Comparison of ENCODE assay signal across 8 mouse cellular contexts in genomic region chr8:83738949-83739710, GRCm38 (mm10). TPM values are rescaled to one million over a fixed set of nuclear protein-coding genes. Genes with fewer than 3 reads are reported as not detected.
DNase-seq lines count a peak whose midpoint lies in the region; ATAC-seq and TF ChIP-seq lines count a peak whose summit lies in the region.

No protein-coding gene starts in this region.

- H3K36me3 ChIP-seq in kidney, adult 2 months (ENCODE audit: control insufficient read depth, insufficient read depth, low read length): no peaks in the 10 kb centered on the region
- no peaks in the 10 kb centered on the region for H3K36me3 ChIP-seq in embryonic facial prominence, embryonic 11.5 days (replicated peaks; ENCODE audit: control insufficient read depth, insufficient read depth, low read depth, low read length)
- no peaks in the 10 kb centered on the region for H3K36me3 ChIP-seq in kidney, embryonic 15.5 days
- H3K36me3 ChIP-seq in myocyte (ENCODE audit: control insufficient read depth, insufficient read depth): peaks cover 1% of the 10 kb centered on the region
- no peaks in the 10 kb centered on the region for H3K36me3 ChIP-seq in forebrain, postnatal 0 days (ENCODE audit: insufficient read depth)

- peaks cover 6% of the 10 kb centered on the region; the same call in 1 of the 2 replicates for H3K4me1 ChIP-seq in kidney, adult 2 months (ENCODE audit: control insufficient read depth, insufficient read depth, low read length)
- H3K4me1 ChIP-seq in embryonic facial prominence, embryonic 11.5 days (ENCODE audit: control insufficient read depth, insufficient read depth, low read length): no peaks in the 10 kb centered on the region; the same call in 1 of the 2 replicates
- H3K4me1 ChIP-seq in kidney, embryonic 15.5 days: peaks cover 53% of the 10 kb centered on the region
- H3K4me1 ChIP-seq in forebrain, postnatal 0 days (ENCODE audit: insufficient read depth): no peaks in the 10 kb centered on the region

- peak overlapping the region; percentile 42; the same call in 1 of the 2 replicates for H3K27ac ChIP-seq in kidney, adult 2 months (ENCODE audit: insufficient read depth, low read depth, low read length)
- peak overlapping the region; percentile 47; the same call in 1 of the 2 replicates for H3K27ac ChIP-seq in embryonic facial prominence, embryonic 11.5 days (replicated peaks; ENCODE audit: low read depth, low read length)
- H3K27ac ChIP-seq in kidney, embryonic 15.5 days: peak overlapping the region; percentile 76
- H3K27ac ChIP-seq in forebrain, postnatal 0 days (ENCODE audit: low read depth, low read length): no peak overlapping the region

- H3ac ChIP-seq in myocyte (ENCODE audit: control insufficient read depth, insufficient read length): no peak overlapping the region

- WGBS in kidney, adult 2 months: 70% methylated on average over 10 of the region's 10 CpGs
- WGBS in embryonic facial prominence, embryonic 11.5 days: 56% methylated on average over 10 of the region's 10 CpGs
- 67% methylated on average over 10 of the region's 10 CpGs for WGBS in kidney, embryonic 15.5 days
- WGBS in forebrain, postnatal 0 days: 77% methylated on average over 10 of the region's 10 CpGs

- H3K79me2 ChIP-seq in myocyte (ENCODE audit: control insufficient read depth, insufficient read depth): peaks cover 46% of the 10 kb centered on the region

- H3K4me2 ChIP-seq in embryonic facial prominence, embryonic 11.5 days (ENCODE audit: low read depth, low read length): no peak overlapping the region
- H3K4me2 ChIP-seq in kidney, embryonic 15.5 days: peak overlapping the region; percentile 89
- peak overlapping the region; percentile 85 for H3K4me2 ChIP-seq in myocyte (ENCODE audit: low read depth)
- H3K4me2 ChIP-seq in forebrain, postnatal 0 days (ENCODE audit: low read depth): no peak overlapping the region

- TF ChIP-seq POLR2A in kidney, adult 2 months (IDR thresholded peaks at IDR 0.05; ENCODE audit: low read depth, low read length): no peak
- TF ChIP-seq POLR2A in myocyte (IDR thresholded peaks at IDR 0.05; ENCODE audit: insufficient read length, low read depth): no peak

- TF ChIP-seq CTCF in kidney, adult 2 months (conservative IDR thresholded peaks at IDR 0.05; ENCODE audit: insufficient read depth, insufficient read length, low read depth, low read length): no peak
- no peak for TF ChIP-seq CTCF in forebrain, postnatal 0 days (IDR thresholded peaks at IDR 0.05; ENCODE audit: low read depth)

- peak; percentile 39; the same call in 1 of the 2 replicates for ATAC-seq in embryonic facial prominence, embryonic 11.5 days (replicated peaks; ENCODE audit: insufficient number of reproducible peaks, low FRiP score, low TSS enrichment, low read depth)
- 0 out of 2 replicates have a peak, but pooled peaks have one; percentile 26 for ATAC-seq in kidney, embryonic 15.5 days (replicated peaks; ENCODE audit: low FRiP score)
- no peak for ATAC-seq in forebrain, postnatal 0 days

- H3K9me3 ChIP-seq in embryonic facial prominence, embryonic 11.5 days (replicated peaks; ENCODE audit: control insufficient read depth, low read length): no peaks in the 10 kb centered on the region
- no peaks in the 10 kb centered on the region for H3K9me3 ChIP-seq in kidney, embryonic 15.5 days (replicated peaks)
- no peaks in the 10 kb centered on the region for H3K9me3 ChIP-seq in forebrain, postnatal 0 days (ENCODE audit: low read length)

- peak overlapping the region; percentile 63; the same call in 1 of the 2 replicates for H3K4me3 ChIP-seq in kidney, adult 2 months (ENCODE audit: insufficient read depth, low read depth, low read length)
- no peak overlapping the region for H3K4me3 ChIP-seq in embryonic facial prominence, embryonic 11.5 days (ENCODE audit: low read depth, low read length)
- peak overlapping the region; percentile 60 for H3K4me3 ChIP-seq in kidney, embryonic 15.5 days (replicated peaks)
- H3K4me3 ChIP-seq in myocyte: peak overlapping the region; percentile 79
- H3K4me3 ChIP-seq in forebrain, postnatal 0 days (ENCODE audit: low read depth, low read length): no peak overlapping the region

- H3K27me3 ChIP-seq in kidney, adult 2 months (replicated peaks; ENCODE audit: control insufficient read depth, insufficient read depth, low read length): no peaks in the 10 kb centered on the region
- peaks cover 2% of the 10 kb centered on the region; the same call in 1 of the 2 replicates for H3K27me3 ChIP-seq in embryonic facial prominence, embryonic 11.5 days (ENCODE audit: control insufficient read depth, insufficient read depth, low read length)
- peaks cover 10% of the 10 kb centered on the region; the same call in 1 of the 2 replicates for H3K27me3 ChIP-seq in kidney, embryonic 15.5 days
- no peaks in the 10 kb centered on the region for H3K27me3 ChIP-seq in myocyte (ENCODE audit: control insufficient read depth, insufficient read depth, insufficient read length)
- H3K27me3 ChIP-seq in forebrain, postnatal 0 days (ENCODE audit: insufficient read depth, low read length): peaks cover 16% of the 10 kb centered on the region

- DNase-seq in kidney, adult 2 months: peak; percentile 66
- DNase-seq in kidney, adult 18-20 months: no peak
- peak; percentile 87 for DNase-seq in embryonic facial prominence, embryonic 11.5 days (ENCODE audit: low spot score)
- DNase-seq in right cerebral cortex, postnatal 10 days (ENCODE audit: low spot score in 2 of 2): no peak
- DNase-seq in testis, postnatal 14 days (ENCODE audit: low spot score): no peak
- no peak for DNase-seq in forebrain, postnatal 0 days

- H3K9ac ChIP-seq in embryonic facial prominence, embryonic 11.5 days (replicated peaks; ENCODE audit: low read length): no peak overlapping the region
- no peak overlapping the region for H3K9ac ChIP-seq in kidney, embryonic 15.5 days
- H3K9ac ChIP-seq in forebrain, postnatal 0 days: no peak overlapping the region

TF ChIP-seq in myocyte, 11 proteins besides CTCF, POLR2A, EP300 and RAD21:
- TF ChIP-seq CEBPB (IDR thresholded peaks at IDR 0.05; ENCODE audit: insufficient read depth, poor library complexity, severe bottlenecking): no peak
- TF ChIP-seq MYOD1 (IDR thresholded peaks at IDR 0.05; ENCODE audit: control insufficient read depth in 1 of 3, insufficient read length in 2 of 3, low read depth in 2 of 3): no peak
- TF ChIP-seq E2F4 (IDR thresholded peaks at IDR 0.05; ENCODE audit: insufficient read depth): no peak
- TF ChIP-seq POLR2AphosphoS2 (IDR thresholded peaks at IDR 0.05; ENCODE audit: insufficient read length, low read depth): no peak
- no peak for TF ChIP-seq MYOG (IDR thresholded peaks at IDR 0.05; ENCODE audit: control insufficient read depth in 1 of 3, insufficient read depth in 1 of 3, insufficient read length in 2 of 3, low read depth in 2 of 3)
- no peak for TF ChIP-seq TCF3 (IDR thresholded peaks at IDR 0.05; ENCODE audit: insufficient read length, low read depth)
- TF ChIP-seq MAX (IDR thresholded peaks at IDR 0.05; ENCODE audit: low read depth): no peak
- no peak for TF ChIP-seq REST (IDR thresholded peaks at IDR 0.05; ENCODE audit: insufficient read depth, insufficient read length)
- no peak for TF ChIP-seq USF1 (IDR thresholded peaks at IDR 0.05; ENCODE audit: low read depth)
- no peak for TF ChIP-seq TCF12 (IDR thresholded peaks at IDR 0.05; ENCODE audit: insufficient read depth, poor library complexity, severe bottlenecking)
- no peak for TF ChIP-seq SRF (IDR thresholded peaks at IDR 0.05; ENCODE audit: control insufficient read depth, insufficient read length, low read depth)

RNA-seq across cellular contexts. Expression of gene Adgre5, which starts 2.0 kb away (rescaled TPM):
- polyA plus RNA-seq in kidney, adult 2 months (2012; rRNA removed): 45.1 and 46.6 TPM in 2 replicates
- 19.0 and 22.1 TPM in 2 replicates for polyA plus RNA-seq in embryonic facial prominence, embryonic 11.5 days (2014; fragmentation: Nextera tagmentation; extraction: Ambion mirVana)
- 31.9 and 35.4 TPM in 2 replicates for polyA plus RNA-seq in kidney, embryonic 15.5 days (2015; fragmentation: Nextera tagmentation; extraction: Ambion mirVana)
- polyA plus RNA-seq in myocyte (2012; fragmentation: generic; extraction: Trizol): 137 TPM
- total RNA-seq in forebrain, postnatal 0 days (2014; rRNA removed): 9.2 and 9.9 TPM in 2 replicates
- 6.7 and 9.2 TPM in 2 replicates for polyA plus RNA-seq in forebrain, postnatal 0 days (2015; fragmentation: Nextera tagmentation; extraction: Ambion mirVana)

RNA-seq across cellular contexts. Expression of gene Ddx39, which starts 24.2 kb away (rescaled TPM):
- polyA plus RNA-seq in kidney, adult 2 months (2012; rRNA removed): 25.1 and 28.7 TPM in 2 replicates
- polyA plus RNA-seq in embryonic facial prominence, embryonic 11.5 days (2014; fragmentation: Nextera tagmentation; extraction: Ambion mirVana): 191 and 195 TPM in 2 replicates
- 189 and 192 TPM in 2 replicates for polyA plus RNA-seq in kidney, embryonic 15.5 days (2015; fragmentation: Nextera tagmentation; extraction: Ambion mirVana)
- polyA plus RNA-seq in myocyte (2012; fragmentation: generic; extraction: Trizol): 113 TPM
- 54.1 and 58.4 TPM in 2 replicates for total RNA-seq in forebrain, postnatal 0 days (2014; rRNA removed)
- polyA plus RNA-seq in forebrain, postnatal 0 days (2015; fragmentation: Nextera tagmentation; extraction: Ambion mirVana): 76.3 and 79.5 TPM in 2 replicates

RNA-seq across cellular contexts. Expression of gene Pkn1, which starts 40.2 kb away (rescaled TPM):
- 81.9 and 98.1 TPM in 2 replicates for polyA plus RNA-seq in kidney, adult 2 months (2012; rRNA removed)
- polyA plus RNA-seq in embryonic facial prominence, embryonic 11.5 days (2014; fragmentation: Nextera tagmentation; extraction: Ambion mirVana): 20.6 and 21.5 TPM in 2 replicates
- 29.3 and 34.6 TPM in 2 replicates for polyA plus RNA-seq in kidney, embryonic 15.5 days (2015; fragmentation: Nextera tagmentation; extraction: Ambion mirVana)
- polyA plus RNA-seq in myocyte (2012; fragmentation: generic; extraction: Trizol): 34.1 TPM
- 70.8 and 72.6 TPM in 2 replicates for total RNA-seq in forebrain, postnatal 0 days (2014; rRNA removed)
- polyA plus RNA-seq in forebrain, postnatal 0 days (2015; fragmentation: Nextera tagmentation; extraction: Ambion mirVana): 18.5 and 25.2 TPM in 2 replicates

Comparison
In these comparisons a context has a peak if more than half of its experiments do, and no peak if none do; other contexts are left out.
1. DNase-seq: peak in kidney, adult 2 months (single experiment) and embryonic facial prominence, embryonic 11.5 days (single experiment); none in kidney, adult 18-20 months (single experiment), right cerebral cortex, postnatal 10 days (0 of 2), testis, postnatal 14 days (single experiment) and forebrain, postnatal 0 days (single experiment).
2. H3K4me3 ChIP-seq: peak in kidney, adult 2 months (single experiment), kidney, embryonic 15.5 days (single experiment) and myocyte (single experiment); none in embryonic facial prominence, embryonic 11.5 days (single experiment) and forebrain, postnatal 0 days (single experiment).
3. H3K4me2 ChIP-seq: peak in kidney, embryonic 15.5 days (single experiment) and myocyte (single experiment); none in embryonic facial prominence, embryonic 11.5 days (single experiment) and forebrain, postnatal 0 days (single experiment).